Mouse (Mus musculus) liver, embryonic 15.5 days (tissue): ENCODE measurements around the gene Taf13. TPM values are rescaled to one million over a fixed set of nuclear protein-coding genes. Genes with fewer than 3 reads are reported as not detected.
A peak's percentile ranks its signal among the peaks of the same experiment; 100 is the strongest.
"Not testable (repeated sequence)": the region's sequence is repeated elsewhere in the genome, so short reads cannot be mapped to it uniquely, and the experiment has no call there.

Source experiments
- ATAC-seq: fragments of 200-750 bp; cut with Nextera tagmentation; 2 replicates; pipeline ENCODE4 v1.8.0; 2017; ENCODE audit warnings: moderate number of reproducible peaks, mild to moderate bottlenecking, moderate library complexity; ENCODE audit not compliant: insufficient read depth
- H3K27ac ChIP-seq: fragments of 300-500 bp; sonication (generic); replicated peaks from 2 replicates; pipeline ENCODE4 v1.5.1; 2015; ENCODE audit warnings: mild to moderate bottlenecking, inconsistent platforms
- H3K27me3 ChIP-seq: fragments of 300-500 bp; sonication (generic); 2 replicates; pipeline ENCODE4 v1.6.1; 2015; ENCODE audit warnings: mild to moderate bottlenecking, inconsistent platforms
- H3K36me3 ChIP-seq: fragments of 300-500 bp; sonication (generic); replicated peaks from 2 replicates; pipeline ENCODE4 v1.6.1; 2015; ENCODE audit warnings: moderate library complexity, mild to moderate bottlenecking, inconsistent platforms
- H3K4me1 ChIP-seq: fragments of 300-500 bp; sonication (generic); replicated peaks from 2 replicates; pipeline ENCODE4 v1.6.1; 2015; ENCODE audit warnings: inconsistent platforms
- H3K4me2 ChIP-seq: fragments of 300-500 bp; sonication (generic); 2 replicates; pipeline ENCODE4 v1.6.1; 2015; ENCODE audit warnings: moderate library complexity, mild to moderate bottlenecking, inconsistent platforms
- H3K4me3 ChIP-seq: fragments of 300-500 bp; sonication (generic); replicated peaks from 2 replicates; pipeline ENCODE4 v1.5.1; 2015; ENCODE audit warnings: mild to moderate bottlenecking, inconsistent platforms
- H3K9ac ChIP-seq: fragments of 300-500 bp; sonication (generic); 2 replicates; pipeline ENCODE4 v1.6.1; 2015; ENCODE audit warnings: moderate library complexity, mild to moderate bottlenecking, inconsistent platforms
- H3K9me3 ChIP-seq: fragments of 300-500 bp; sonication (generic); replicated peaks from 2 replicates; pipeline ENCODE4 v1.6.1; 2016; ENCODE audit warnings: inconsistent platforms
- WGBS: fragments of 180-500 bp; shearing (Covaris S2); methylation state at CpG from one replicate; pipeline ENCODE4 v1.1.7; 2015; ENCODE audit warnings: mixed read lengths; ENCODE audit not compliant: insufficient replicate concordance; 5-methylcytosine and 5-hydroxymethylcytosine counted together
- polyA plus RNA-seq: library from polyadenylated mRNA; unstranded; fragments of >200 nt; fragmentation: Nextera tagmentation; extraction: Ambion mirVana; gene quantifications from 2 replicates; pipeline ENCODE4 v1.2.1, GENCODE M21; 2015

Gene Taf13
- polyA plus RNA-seq, 1 experiment from 2014 or later = 9.5 TPM

DNA sequence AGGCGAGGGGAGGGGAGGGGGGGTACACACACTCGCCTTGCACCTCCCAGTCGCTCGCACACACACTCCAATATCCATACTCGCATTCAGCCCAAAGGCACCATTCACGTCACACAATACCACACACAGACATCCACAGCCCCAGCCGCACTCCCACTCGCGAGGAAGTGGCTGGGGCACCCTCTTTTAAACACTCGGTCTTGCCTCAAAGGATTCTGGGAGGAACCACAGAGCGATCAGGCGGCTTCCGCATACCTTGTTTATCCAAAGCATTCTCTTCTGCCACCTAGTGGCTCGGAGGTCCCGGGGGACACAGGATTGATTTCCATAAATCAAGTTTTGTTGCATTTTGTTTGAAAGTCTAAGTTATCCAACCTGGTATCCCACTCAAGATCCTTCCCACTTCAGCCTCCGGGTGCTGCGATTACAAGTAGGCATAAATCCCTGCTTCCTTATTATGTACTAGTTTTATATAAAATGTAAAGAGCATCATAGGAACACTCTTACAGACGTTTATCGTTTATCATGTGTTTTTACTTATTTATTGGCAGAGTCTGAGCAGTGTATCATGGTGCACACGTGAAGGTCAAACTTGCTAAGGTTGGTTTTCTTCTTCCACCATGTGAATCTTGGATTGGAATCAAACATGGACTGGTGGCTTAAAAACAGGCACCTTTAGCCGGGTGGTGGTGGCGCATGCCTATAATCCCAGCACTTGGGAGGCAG is 16.7 kb upstream of the Taf13 start:
- H3K27me3 ChIP-seq = no peaks in the 10 kb centered on the region
- H3K4me2 ChIP-seq = peak overlapping the region; percentile 82
- WGBS = 17% methylated on average over 22 of the region's 22 CpGs
- H3K4me1 ChIP-seq = peaks cover 42% of the 10 kb centered on the region
- H3K36me3 ChIP-seq = peaks cover 28% of the 10 kb centered on the region
- ATAC-seq = peak; percentile 90
- peak overlapping the region; percentile 85 for H3K27ac ChIP-seq
- no peaks in the 10 kb centered on the region for H3K9me3 ChIP-seq
- peak overlapping the region; percentile 79 for H3K4me3 ChIP-seq
- peak overlapping the region; percentile 84 for H3K9ac ChIP-seq

DNA sequence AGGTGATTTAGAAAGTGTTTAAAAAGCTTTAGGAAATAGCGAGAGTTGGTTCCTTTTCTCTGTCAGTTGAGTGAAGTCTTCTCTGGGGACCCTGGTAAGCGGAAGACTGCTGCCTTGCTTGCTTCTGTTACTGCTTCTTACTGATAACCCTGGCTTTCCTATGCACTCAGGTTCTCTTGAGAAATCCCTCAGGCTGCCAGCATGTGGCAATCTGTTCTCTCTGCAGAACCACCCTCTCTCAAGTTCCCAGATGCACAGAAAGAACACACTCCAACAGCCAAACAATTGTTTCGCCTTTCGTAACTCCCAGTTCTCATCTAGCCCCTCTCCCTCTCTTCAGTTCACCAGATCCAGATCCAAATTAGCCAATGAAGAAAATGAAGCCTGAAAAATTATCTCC is 13.6 kb upstream of the Taf13 start:
- Histone ChIP-seq H3K36me3 (peaks cover 34% of the 10 kb centered on the region), H3K9ac (no peak overlapping the region), H3K27me3 (no peaks in the 10 kb centered on the region), H3K4me2 (peak overlapping the region; percentile 38), H3K27ac (peak overlapping the region; percentile 80), H3K4me1 (peaks cover 65% of the 10 kb centered on the region), H3K9me3 (no peaks in the 10 kb centered on the region), H3K4me3 (no peak overlapping the region)
- WGBS = 53% methylated on average over 4 of the region's 4 CpGs
- no peak for ATAC-seq

DNA sequence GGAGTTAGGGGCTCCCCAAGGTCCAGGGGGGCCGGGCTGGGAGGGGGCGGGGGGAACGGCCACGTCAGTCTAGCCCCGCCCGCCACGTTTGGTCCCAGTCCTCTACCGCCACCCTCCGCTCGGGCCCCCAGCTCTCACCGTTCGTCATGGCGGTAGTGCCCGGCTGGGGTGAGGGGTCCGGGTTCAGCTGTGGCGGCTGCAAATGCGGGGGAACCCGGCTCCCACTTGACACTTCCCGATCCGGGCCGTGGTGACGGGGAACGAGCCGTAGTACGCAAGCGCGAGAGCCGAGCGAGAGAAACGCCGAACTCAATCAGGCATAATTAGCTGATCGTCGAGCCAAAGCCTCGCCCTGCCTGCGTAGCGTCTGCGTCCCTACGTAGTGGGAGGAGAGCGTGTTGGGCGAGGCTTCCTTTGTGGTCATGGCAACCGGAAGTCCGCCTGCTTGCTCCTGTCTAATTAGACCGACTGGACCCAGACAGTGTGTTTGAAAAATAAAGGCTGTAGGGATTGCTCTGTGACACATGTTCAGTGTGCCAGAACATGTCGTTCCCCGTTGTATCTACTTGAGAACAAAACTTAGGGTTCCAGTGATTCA is 9.3 kb upstream of the Taf13 start, which contains the start of gene Tmem167b:
Tmem167b (minus strand) TSS at position 334 of the 598 bp plus-strand sequence.
- no peaks in the 10 kb centered on the region for H3K9me3 ChIP-seq
- peak within 1 kb of the TSS; percentile 90 for H3K4me3 ChIP-seq
- peak; percentile 96 for ATAC-seq
- H3K4me1 ChIP-seq = peaks cover 58% of the 10 kb centered on the region
- peaks cover 29% of the 10 kb centered on the region for H3K36me3 ChIP-seq
- WGBS = under 1% methylated on average over 45 of the region's 45 CpGs
- peak within 1 kb of the TSS; percentile 90 for H3K4me2 ChIP-seq
- H3K27ac ChIP-seq = peak within 1 kb of the TSS; percentile 95
- H3K9ac ChIP-seq = peak within 1 kb of the TSS; percentile 87
- H3K27me3 ChIP-seq = no peaks in the 10 kb centered on the region; the same call in 1 of the 2 replicates

- H3K36me3 ChIP-seq = peaks cover 24% of the 10 kb centered on the region
- peak overlapping the region; percentile 90 for H3K4me3 ChIP-seq
- peak overlapping the region; percentile 95 for H3K27ac ChIP-seq
- under 1% methylated on average over 15 of the region's 15 CpGs for WGBS
- H3K27me3 ChIP-seq = peaks cover 2% of the 10 kb centered on the region
- H3K4me2 ChIP-seq = peak overlapping the region; percentile 90
- peak; percentile 66 for ATAC-seq
- no peaks in the 10 kb centered on the region for H3K9me3 ChIP-seq
- peak overlapping the region; percentile 87 for H3K9ac ChIP-seq
- peaks cover 54% of the 10 kb centered on the region for H3K4me1 ChIP-seq
These were observed 8.7 kb upstream of the Taf13 start for GRCm38 (mm10) chr3:108562777-108563271.

GRCm38 (mm10) chr3:108563309-108563708 is 8.2 kb upstream of the Taf13 start:
- under 1% methylated on average over 4 of the region's 4 CpGs for WGBS
- Histone ChIP-seq H3K9ac (peak overlapping the region; percentile 87), H3K27ac (peak overlapping the region; percentile 95), H3K36me3 (peaks cover 19% of the 10 kb centered on the region), H3K4me3 (peak overlapping the region; percentile 90), H3K27me3 (peaks cover 6% of the 10 kb centered on the region), H3K9me3 (no peaks in the 10 kb centered on the region), H3K4me2 (peak overlapping the region; percentile 90), H3K4me1 (peaks cover 49% of the 10 kb centered on the region)
- no peak for ATAC-seq

DNA sequence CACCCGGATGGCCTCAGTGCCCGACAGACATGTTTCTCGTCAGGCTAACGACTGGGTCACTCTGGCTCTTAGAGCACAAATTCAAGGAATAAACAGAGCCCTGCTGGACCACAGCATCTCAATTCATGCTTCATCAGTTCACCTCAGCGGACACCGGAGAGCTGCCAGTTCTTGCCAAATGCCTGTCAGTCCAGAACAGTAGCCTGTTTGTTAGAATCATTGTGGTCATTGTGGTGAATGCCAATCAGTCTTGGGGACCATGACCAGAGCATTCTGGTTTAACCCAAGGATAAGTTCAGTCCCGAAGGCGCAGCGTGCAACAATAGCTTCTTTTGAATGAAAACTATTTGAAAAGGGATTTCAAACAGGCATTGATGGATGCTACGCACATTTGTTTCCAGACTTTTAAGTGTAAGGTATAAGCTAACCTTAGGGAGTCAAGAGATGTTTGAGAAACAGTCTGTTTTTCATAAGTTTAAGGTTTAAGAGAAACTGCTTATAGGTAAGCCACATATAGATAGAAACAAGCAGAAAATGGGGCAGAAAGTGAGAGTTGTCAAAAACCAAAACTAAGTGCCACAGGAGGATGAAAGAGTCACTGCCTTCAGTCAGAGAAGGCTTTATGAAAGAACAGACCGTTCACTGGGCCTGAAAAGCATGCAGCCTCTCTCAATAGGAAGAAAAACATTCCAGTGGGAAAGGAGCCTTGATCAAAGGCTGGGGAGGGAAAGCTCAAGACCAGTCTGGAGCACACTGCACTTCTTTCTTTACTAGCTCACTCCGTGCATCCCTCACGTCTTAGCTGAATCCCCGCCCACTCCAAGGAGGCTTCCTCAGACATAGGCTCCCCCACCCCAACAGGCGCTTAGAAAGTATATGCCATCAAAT is 3.3 kb upstream of the Taf13 start:
- Histone ChIP-seq H3K9me3 (no peaks in the 10 kb centered on the region), H3K4me3 (no peak overlapping the region), H3K27ac (no peak overlapping the region), H3K36me3 (no peaks in the 10 kb centered on the region), H3K4me2 (no peak overlapping the region), H3K4me1 (peaks cover 26% of the 10 kb centered on the region), H3K27me3 (peaks cover 16% of the 10 kb centered on the region), H3K9ac (no peak overlapping the region)
- WGBS = 58% methylated on average over 15 of the region's 15 CpGs
- ATAC-seq = no peak

DNA sequence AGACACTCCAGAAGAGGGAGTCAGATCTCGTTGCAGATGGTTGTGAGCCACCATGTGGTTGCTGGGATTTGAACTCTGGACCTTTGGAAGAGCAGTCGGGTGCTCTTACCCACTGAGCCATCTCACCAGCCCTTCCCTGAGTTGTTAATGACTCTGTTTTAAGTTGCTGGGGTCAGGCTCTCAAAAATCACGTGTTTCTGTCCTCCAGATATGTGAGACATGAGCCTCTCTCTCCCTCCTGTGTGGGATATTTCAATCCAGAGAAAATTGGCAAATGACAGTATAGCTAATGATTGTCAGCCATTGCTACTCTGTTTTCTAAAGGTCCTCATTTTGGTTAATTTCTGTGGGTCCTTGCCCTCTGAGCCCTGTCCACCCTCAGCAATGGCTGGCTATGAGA is 1.9 kb upstream of the Taf13 start:
- not testable (repeated sequence) for H3K27ac ChIP-seq, H3K4me3 ChIP-seq, H3K9me3 ChIP-seq, H3K9ac ChIP-seq, H3K4me2 ChIP-seq, H3K36me3 ChIP-seq, ATAC-seq
- peaks cover 16% of the 10 kb centered on the region for H3K27me3 ChIP-seq
- WGBS = 50% methylated on average over 3 of the region's 3 CpGs
- H3K4me1 ChIP-seq = peaks cover 24% of the 10 kb centered on the region

DNA sequence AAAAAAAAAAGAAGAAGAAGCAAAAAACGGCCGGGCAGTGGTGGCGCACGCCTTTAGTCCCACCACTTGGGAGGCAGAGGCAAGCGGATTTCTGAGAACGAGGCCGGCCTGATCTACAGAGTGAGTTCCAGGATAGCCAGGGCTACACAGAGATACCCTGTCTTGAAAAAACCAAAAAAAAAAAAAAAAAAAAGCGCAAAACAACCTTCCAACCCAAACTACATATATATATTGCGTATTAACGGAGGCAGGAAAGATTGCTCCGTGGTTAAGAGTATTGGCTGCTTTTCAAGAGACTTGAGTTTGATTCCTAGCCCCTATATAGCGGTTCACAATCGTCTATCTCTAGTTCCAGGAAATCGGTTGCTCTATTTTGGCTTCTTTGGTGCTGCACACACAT is 685 bp upstream of the Taf13 start:
- H3K9me3 ChIP-seq = no peaks in the 10 kb centered on the region
- 72% methylated on average over 14 of the region's 14 CpGs for WGBS
- H3K4me3 ChIP-seq = peak overlapping the region; percentile 75
- H3K4me1 ChIP-seq = peaks cover 24% of the 10 kb centered on the region
- H3K27ac ChIP-seq = no peak overlapping the region
- no peak overlapping the region for H3K9ac ChIP-seq
- no peaks in the 10 kb centered on the region for H3K36me3 ChIP-seq
- peak overlapping the region; percentile 86 for H3K4me2 ChIP-seq
- no peak for ATAC-seq
- H3K27me3 ChIP-seq = peaks cover 16% of the 10 kb centered on the region

DNA sequence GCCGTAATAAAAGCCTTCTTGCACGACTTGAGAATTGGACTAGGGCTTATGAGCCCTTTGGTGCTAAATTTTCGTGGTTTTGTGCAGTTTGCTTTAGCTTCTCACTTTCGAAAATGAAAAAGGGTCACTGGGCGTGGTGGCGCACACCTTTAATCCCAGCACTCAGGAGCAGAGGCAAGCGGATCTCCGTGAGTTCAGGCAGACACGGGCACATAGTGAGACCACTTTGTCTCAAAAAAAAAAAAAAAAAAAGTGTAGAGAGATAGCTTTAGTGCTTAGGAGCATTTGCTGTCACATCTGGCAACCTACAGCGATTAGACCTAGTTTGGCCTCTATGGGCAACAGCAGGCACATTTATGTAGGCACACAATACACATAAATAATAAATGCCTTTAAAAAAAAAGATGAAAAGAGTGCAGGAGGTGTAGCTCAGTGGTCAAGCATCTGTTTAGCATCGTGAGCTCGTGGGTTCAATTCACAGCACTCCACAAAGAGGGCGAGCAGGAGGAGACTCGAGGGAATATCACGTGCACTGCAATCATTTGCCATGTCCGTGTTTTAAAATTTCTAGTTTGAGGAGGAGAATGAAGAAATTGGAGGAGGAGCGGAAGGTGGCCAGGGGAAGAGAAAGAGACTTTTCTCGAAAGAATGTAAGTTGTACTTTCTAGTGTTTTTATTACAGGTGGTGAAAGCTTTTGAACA is 962 bp downstream of the Taf13 start:
- Histone ChIP-seq H3K4me2 (peak overlapping the region; percentile 86), H3K4me1 (peaks cover 24% of the 10 kb centered on the region), H3K36me3 (no peaks in the 10 kb centered on the region), H3K9ac (peak overlapping the region; percentile 77), H3K9me3 (no peaks in the 10 kb centered on the region), H3K27ac (peak overlapping the region; percentile 69), H3K4me3 (peak overlapping the region; percentile 75), H3K27me3 (peaks cover 16% of the 10 kb centered on the region)
- WGBS = 37% methylated on average over 18 of the region's 18 CpGs
- no peak for ATAC-seq

- 50% methylated on average over 5 of the region's 5 CpGs for WGBS
- Histone ChIP-seq H3K9ac (no peak overlapping the region), H3K27me3 (peaks cover 4% of the 10 kb centered on the region), H3K4me2 (no peak overlapping the region), H3K4me3 (no peak overlapping the region), H3K4me1 (peaks cover 24% of the 10 kb centered on the region), H3K27ac (no peak overlapping the region), H3K9me3 (no peaks in the 10 kb centered on the region), H3K36me3 (peaks cover 5% of the 10 kb centered on the region; the same call in 1 of the 2 replicates)
- no peak for ATAC-seq
These were observed 2.5 kb downstream of the Taf13 start for GRCm38 (mm10) chr3:108574018-108574417.
